Mouse (Mus musculus) right cerebral cortex, postnatal 36 days (tissue): ENCODE results near the gene Thbs4.

Experiments
- DNase-seq, 2 experiments: peaks; one replicate each; pipeline ENCODE4 v3.0.0; 2022; ENCODE audit warnings: low spot score in 2 of 2, mixed read lengths in 1 of 2

Gene Thbs4

DNA sequence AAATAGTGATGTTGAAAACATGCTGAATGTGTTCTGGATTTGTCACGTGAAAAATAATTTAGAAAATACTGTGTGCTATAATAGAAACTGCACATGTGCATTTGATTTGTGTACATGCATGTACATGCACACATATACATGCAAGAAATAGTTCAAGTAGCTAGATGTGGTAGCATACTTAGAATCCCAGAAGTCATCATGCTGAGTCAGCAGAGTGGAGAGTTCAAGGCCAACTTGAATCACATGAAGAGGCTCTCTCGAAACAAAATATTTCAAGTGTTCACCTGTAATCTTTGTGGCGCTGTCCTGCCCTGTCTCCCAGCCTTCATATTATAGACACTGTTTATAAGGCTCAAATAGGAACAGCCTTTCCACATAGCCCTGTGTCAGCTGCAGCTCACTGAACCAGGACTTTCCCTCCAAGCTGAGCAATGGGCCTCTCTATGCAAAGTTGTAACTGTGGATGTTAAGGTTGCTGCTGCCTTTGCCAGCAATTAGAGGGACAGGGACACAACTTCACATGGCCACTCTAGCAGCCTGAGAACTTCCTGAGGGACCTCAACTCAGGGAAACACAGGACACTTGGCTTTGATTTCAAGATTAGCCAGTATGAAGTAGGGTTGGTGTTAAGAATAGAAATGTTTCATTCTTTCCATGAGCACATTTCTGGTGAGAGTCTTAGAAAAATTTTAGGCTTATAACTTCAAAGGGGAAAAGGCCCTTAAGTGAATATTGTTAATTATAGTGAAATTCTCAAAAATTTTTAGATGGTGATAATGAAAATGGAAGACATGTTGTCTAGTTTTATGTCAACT is 76.6 kb downstream of the Thbs4 start:
- no peak for DNase-seq

- DNase-seq = no peak
These were observed 82.0 kb downstream of the Thbs4 start for GRCm38 (mm10) chr13:92712619-92713018.

DNA sequence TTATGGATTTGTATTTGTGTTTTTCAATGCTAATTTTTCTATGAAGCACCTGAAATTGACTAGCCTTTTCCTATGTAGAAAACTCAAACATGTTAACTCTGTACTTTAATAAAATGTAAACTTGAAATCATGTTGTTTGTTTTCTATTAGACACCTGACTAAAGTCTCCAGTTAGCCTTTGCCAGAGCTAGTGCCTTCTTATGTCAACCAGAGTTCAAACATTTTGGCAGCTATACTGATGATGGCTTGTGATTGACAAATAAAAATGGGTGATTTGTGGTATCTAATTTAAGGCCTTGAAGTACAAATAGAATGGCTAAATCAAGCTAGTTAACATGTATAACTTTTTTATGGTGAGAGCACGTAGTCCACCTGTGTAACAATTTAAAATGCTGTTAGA is 82.8 kb downstream of the Thbs4 start:
- no peak for DNase-seq

DNA sequence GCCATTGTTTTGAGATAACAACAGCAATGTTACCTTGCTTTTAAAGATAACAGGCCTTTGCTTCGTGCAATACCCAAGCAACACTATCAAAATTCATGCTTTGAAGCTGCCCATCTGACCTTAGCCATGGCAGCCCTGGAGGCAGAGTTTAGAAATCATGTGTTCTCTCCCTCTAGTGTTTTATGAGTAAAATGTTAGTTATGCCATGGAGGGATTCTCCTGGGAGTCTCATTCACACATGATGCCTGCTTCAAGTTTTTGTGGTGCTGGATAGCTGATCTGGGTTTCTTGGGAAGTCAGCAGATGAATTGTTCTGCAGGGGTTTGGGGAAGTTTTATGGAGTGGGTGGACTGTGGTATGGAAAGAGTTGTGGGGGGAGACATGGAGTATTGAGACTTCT is 84.3 kb downstream of the Thbs4 start:
- DNase-seq = no peak

DNA sequence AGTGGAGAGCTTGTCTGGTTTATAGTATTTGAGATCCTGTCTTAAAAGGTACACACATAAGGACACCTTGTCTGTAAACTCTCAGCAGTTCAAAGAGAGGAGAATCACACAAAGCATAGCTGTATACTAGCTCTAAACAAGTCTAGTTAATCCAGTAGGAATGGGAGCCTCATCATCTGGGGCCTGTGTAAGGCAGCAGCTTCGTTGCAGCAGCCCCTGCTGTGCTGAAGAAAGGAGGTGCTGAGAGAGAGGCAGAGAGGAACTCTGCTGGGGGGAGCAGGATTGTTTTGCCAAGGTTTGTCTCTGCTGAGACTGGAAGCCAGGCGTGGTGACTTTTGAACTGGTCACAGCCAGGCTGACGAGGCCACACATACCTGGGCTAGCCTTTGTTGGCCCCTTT is 85.1 kb downstream of the Thbs4 start:
- DNase-seq = no peak

DNA sequence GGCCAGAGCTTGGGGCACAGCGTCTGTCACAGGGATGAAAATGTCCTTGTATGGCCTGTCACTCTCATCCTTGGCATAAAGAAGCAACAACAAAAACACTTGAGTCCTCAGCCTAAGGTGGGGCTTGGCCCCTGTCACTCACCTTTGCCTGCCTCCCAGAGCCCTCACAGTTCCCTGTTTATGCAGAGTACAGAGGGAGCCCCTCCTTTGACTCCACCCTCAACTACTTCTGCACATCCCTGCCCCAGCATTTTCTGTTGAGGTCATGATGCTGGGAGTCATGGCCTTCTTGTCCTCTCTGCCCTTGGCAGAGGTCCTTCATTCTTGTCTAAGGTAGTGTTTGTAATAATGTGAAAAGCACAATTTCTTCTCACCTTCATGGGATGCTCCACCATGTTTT is 86.2 kb downstream of the Thbs4 start:
- DNase-seq = no peak

DNA sequence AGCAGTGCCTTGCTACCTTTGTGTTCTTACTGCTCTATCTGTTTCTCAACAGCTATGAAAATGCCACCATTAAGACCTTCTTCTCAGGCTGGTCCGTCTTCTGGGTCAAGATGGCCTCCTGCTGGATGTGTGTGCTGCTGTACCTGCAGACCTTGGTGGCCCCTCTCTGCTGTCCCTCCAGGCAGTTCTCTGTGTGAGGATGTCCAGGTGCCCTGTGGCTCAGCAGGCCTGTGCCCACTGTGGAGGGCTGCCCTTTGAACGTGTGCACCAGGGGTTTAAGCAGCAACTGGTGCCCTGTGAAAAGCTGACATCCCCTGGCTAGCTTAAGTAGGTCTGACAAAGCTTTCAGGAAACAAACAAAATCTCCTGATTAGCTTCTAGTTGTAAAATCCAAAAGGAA is 86.7 kb downstream of the Thbs4 start:
- DNase-seq = no peak

DNA sequence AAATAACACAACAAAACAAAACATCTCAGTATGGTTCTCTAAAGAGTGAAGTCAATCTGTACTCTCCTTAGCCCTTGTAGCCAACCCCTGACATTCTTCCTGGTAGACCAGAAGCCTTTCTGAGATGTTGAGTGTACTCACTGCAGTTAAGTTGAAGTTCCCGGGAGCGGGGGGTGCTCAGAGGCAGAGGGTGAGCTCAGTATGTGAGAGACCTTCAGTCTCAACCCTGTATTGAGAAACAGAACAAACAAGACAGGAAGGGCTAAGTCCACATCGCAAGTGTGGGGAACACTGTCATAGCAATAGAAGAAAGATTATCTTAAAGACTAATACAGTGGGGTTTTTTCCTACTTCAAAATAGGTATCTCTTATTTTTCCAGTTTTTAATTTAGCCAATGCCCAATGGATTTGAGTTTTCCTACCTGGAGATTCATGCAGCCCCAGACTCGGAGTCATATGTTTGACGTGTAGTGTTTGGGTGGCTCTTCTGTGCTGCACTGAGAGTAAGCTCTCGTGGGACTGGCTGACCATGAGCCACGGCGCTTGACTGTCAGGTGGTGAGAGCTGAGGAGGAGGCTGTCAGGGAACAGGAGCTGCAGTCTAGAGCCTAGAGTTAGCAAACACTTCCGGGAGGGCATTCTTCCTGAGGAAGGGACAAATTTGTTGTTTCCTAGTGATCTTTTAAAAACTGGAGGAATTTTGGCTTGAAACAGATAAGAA is 88.1 kb downstream of the Thbs4 start:
- no peak for DNase-seq

DNA sequence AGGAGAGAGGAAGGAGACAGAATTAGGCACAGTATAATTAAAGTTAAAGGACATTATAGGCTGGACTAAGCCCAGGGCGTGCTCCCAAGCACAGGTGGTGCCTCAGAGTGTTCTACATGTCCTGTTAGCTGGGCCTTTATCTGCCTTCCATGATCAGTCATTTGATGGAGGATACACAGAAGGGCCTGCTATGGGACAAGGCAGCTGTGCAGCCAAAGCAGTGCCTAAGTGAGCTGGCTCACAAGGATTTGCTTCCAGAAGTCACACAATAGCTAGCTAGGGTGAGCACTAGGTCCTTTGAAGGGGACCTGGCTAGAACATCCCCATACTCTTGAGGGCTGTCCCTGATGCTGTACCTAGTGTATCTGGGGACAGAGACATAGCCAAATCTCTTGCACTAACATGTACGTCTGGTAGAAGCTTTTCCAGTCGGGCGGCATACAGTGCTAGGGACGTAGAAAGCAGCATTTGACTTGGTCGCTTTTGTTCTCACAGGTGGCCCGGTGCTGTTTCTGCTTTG is 89.5 kb downstream of the Thbs4 start:
- DNase-seq = no peak

- DNase-seq = no peak
These were observed 90.4 kb downstream of the Thbs4 start for GRCm38 (mm10) chr13:92704189-92704588.

DNA sequence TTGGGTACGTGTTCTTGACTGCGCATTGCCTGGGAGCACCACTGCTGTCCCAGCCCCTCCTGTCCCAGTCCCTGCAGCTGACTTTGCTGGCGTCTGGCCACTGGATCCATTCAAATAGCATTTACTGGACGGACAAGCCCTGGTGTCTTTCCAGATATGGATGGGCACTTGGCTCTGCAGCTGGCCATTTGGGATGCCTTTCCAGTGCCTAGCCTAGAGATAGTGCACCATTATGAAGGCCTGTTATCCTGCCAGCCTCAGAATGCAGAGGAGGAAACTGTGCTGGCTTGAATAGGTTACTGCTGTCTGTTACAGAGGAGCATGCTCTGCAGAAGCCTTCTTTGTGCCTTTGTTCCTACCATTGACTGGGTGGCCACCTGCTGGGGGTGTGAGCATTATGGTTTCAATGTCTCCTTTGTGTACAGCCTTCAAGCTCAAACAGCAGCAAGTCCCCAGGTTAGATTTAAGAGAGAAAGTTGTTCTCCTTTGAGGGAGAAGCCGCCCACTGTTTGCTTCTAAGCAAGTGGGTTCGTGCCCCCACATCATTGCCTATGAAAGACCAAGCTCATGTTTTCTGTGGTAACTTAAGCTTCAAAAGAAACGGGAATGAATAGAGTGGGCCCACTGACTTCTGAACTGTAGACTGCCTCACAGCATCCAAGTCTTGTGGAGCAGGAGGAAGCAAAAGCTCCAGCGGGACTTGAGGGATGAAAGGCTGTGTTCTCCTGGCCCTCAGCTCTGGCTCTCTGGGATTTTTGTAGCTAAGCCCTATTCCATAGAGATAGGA is 91.2 kb downstream of the Thbs4 start:
- DNase-seq = peak; percentile 56 to 61

GRCm38 (mm10) chr13:92702035-92702434 is 92.6 kb downstream of the Thbs4 start:
- no peak for DNase-seq
